10 mouse cellular contexts compared by ENCODE assay signal in genomic region chr5:116288849-116289570, GRCm38 (mm10). TPM values are rescaled to one million over a fixed set of nuclear protein-coding genes. Genes with fewer than 3 reads are reported as not detected.
A peak's percentile ranks its signal among the peaks of the same experiment; 100 is the strongest.
DNase-seq lines count a peak whose midpoint lies in the region; ATAC-seq and TF ChIP-seq lines count a peak whose summit lies in the region.
"Had no signal": no experiment of that assay in that cellular context is flagged by ENCODE, and none has a peak within 500 bp of the region (broad histone marks: within the 10 kb centered on the region; RNA-seq: fewer than 3 reads in every experiment).

TSS of gene Ccdc60 (minus strand) at chr5:116288985.

- 0 out of 2 replicates have a peak, but pooled peaks cover 3% of the 10 kb centered on the region for H3K9me3 ChIP-seq in heart, embryonic 13.5 days
- no peaks in the 10 kb centered on the region for H3K9me3 ChIP-seq in forebrain, embryonic 13.5 days (replicated peaks)
- H3K9me3 ChIP-seq in kidney, embryonic 16.5 days (ENCODE audit: low read length) = no peaks in the 10 kb centered on the region

- H3K4me1 ChIP-seq in heart, embryonic 13.5 days = peaks cover 27% of the 10 kb centered on the region
- H3K4me1 ChIP-seq in forebrain, embryonic 13.5 days = peaks cover 26% of the 10 kb centered on the region
- peaks cover 18% of the 10 kb centered on the region; the same call in 1 of the 2 replicates for H3K4me1 ChIP-seq in kidney, embryonic 16.5 days (ENCODE audit: insufficient read depth, low read length)
- H3K4me1 ChIP-seq in testis, adult 2 months (ENCODE audit: control insufficient read depth, insufficient read depth, low read length) = peaks cover 36% of the 10 kb centered on the region

- no peaks in the 10 kb centered on the region for H3K36me3 ChIP-seq in heart, embryonic 13.5 days
- H3K36me3 ChIP-seq in forebrain, embryonic 13.5 days (ENCODE audit: poor library complexity, severe bottlenecking) = no peaks in the 10 kb centered on the region
- H3K36me3 ChIP-seq in kidney, embryonic 16.5 days (ENCODE audit: insufficient read depth, low read length) = no peaks in the 10 kb centered on the region
- H3K36me3 ChIP-seq in testis, adult 2 months (ENCODE audit: control insufficient read depth, insufficient read depth, low read length) = no peaks in the 10 kb centered on the region
- H3K36me3 ChIP-seq: G1E had no signal

- no peak for DNase-seq in heart, adult 18-20 months
- peak; percentile 26 for DNase-seq in lung, postnatal 36 days
- DNase-seq in spleen, adult 12 weeks (ENCODE audit: low spot score) = no peak
- DNase-seq in natural killer cell, adult 2 months (ENCODE audit: low spot score in 2 of 2) = no peak

- H3K4me2 ChIP-seq in heart, embryonic 13.5 days = peak within 1 kb of the TSS; percentile 70
- H3K4me2 ChIP-seq in forebrain, embryonic 13.5 days = peak within 1 kb of the TSS; percentile 43
- peak within 1 kb of the TSS; percentile 36 for H3K4me2 ChIP-seq in kidney, embryonic 16.5 days (replicated peaks; ENCODE audit: low read depth, low read length)

- peak within 1 kb of the TSS; percentile 37 for H3K4me3 ChIP-seq in heart, embryonic 13.5 days
- H3K4me3 ChIP-seq in forebrain, embryonic 13.5 days = peak within 1 kb of the TSS; percentile 4; the same call in 1 of the 2 replicates
- H3K4me3 ChIP-seq in kidney, embryonic 16.5 days (ENCODE audit: low read length) = peak within 1 kb of the TSS; percentile 15
- H3K4me3 ChIP-seq in testis, adult 2 months (ENCODE audit: control insufficient read depth, low read depth, low read length) = peak within 1 kb of the TSS; percentile 89
- H3K4me3 ChIP-seq: heart, adult 2 months had no signal

- 8% methylated on average over 28 of the region's 28 CpGs for WGBS in heart, embryonic 13.5 days
- 3% methylated on average over 28 of the region's 28 CpGs for WGBS in forebrain, embryonic 13.5 days
- 6% methylated on average over 28 of the region's 28 CpGs for WGBS in kidney, embryonic 16.5 days

- peak; percentile 63 for TF ChIP-seq POLR2A in testis, adult 2 months (IDR thresholded peaks at IDR 0.05; ENCODE audit: control insufficient read depth, low read depth, low read length)

- ATAC-seq in heart, embryonic 13.5 days (ENCODE audit: extremely low read depth, insufficient number of reproducible peaks, low FRiP score, low TSS enrichment) = no peak
- ATAC-seq in forebrain, embryonic 13.5 days = peak; percentile 62; the same call in 1 of the 2 replicates
- peak; percentile 84; the same call in 1 of the 2 replicates for ATAC-seq in kidney, embryonic 16.5 days (ENCODE audit: low FRiP score, low TSS enrichment)

- H3K9ac ChIP-seq in heart, embryonic 13.5 days = peak within 1 kb of the TSS; percentile 63
- no peak within 1 kb of the TSS for H3K9ac ChIP-seq in forebrain, embryonic 13.5 days
- H3K9ac ChIP-seq in kidney, embryonic 16.5 days (replicated peaks; ENCODE audit: low read length) = 0 out of 2 replicates have a peak within 1 kb of the TSS, but pooled peaks have one; percentile 8

- no peak for TF ChIP-seq CTCF in testis, adult 2 months (IDR thresholded peaks at IDR 0.05; ENCODE audit: control insufficient read depth, insufficient read depth, insufficient replicate concordance, low read depth, low read length)

- 0 out of 2 replicates have a peak within 1 kb of the TSS, but pooled peaks have one; percentile 7 for H3K27ac ChIP-seq in heart, embryonic 13.5 days (replicated peaks)
- no peak within 1 kb of the TSS for H3K27ac ChIP-seq in forebrain, embryonic 13.5 days
- H3K27ac ChIP-seq in kidney, embryonic 16.5 days (ENCODE audit: low read length) = no peak within 1 kb of the TSS
- peak within 1 kb of the TSS; percentile 78 for H3K27ac ChIP-seq in testis, adult 2 months (ENCODE audit: control insufficient read depth, insufficient read depth, low read depth, low read length)
- H3K27ac ChIP-seq: heart, adult 2 months had no signal

- H3K27me3 ChIP-seq in heart, embryonic 13.5 days (replicated peaks) = no peaks in the 10 kb centered on the region
- peaks cover 62% of the 10 kb centered on the region for H3K27me3 ChIP-seq in forebrain, embryonic 13.5 days
- no peaks in the 10 kb centered on the region for H3K27me3 ChIP-seq in kidney, embryonic 16.5 days (ENCODE audit: insufficient read depth, low read length)
- no peaks in the 10 kb centered on the region for H3K27me3 ChIP-seq in testis, adult 2 months (ENCODE audit: control insufficient read depth, insufficient read depth, low read length)

RNA-seq across cellular contexts. Expression of gene Ccdc60, which starts in this region (rescaled TPM):
- 0.37 and 0.59 TPM in 2 replicates for polyA plus RNA-seq in heart, embryonic 13.5 days (2015; fragmentation: Nextera tagmentation; extraction: Ambion mirVana)
- total RNA-seq in heart, adult 18-20 months (2021) = under 1 TPM in 1 of 2 experiments, not detected in 1; 0.08 TPM
- 0.58 and 1.3 TPM in 2 replicates for polyA plus RNA-seq in forebrain, embryonic 13.5 days (2015; fragmentation: Nextera tagmentation; extraction: Ambion mirVana)
- polyA plus RNA-seq in kidney, embryonic 16.5 days (2015; fragmentation: Nextera tagmentation; extraction: Ambion mirVana) = 0.55 and 0.81 TPM in 2 replicates
- 205 and 227 TPM in 2 replicates for polyA plus RNA-seq in testis, adult 2 months (2012; rRNA removed)
- total RNA-seq: G1E; heart, adult 2 months had no signal
- polyA plus RNA-seq: G1E had no signal

Comparison
In these comparisons a context has a peak if more than half of its experiments do, and no peak if none do; other contexts are left out.
1. RNA of gene Ccdc60 (polyA plus RNA-seq): 205 to 227 TPM in testis, adult 2 months; 0.55 to 0.81 TPM in kidney, embryonic 16.5 days, 0.37 to 0.59 TPM in heart, embryonic 13.5 days and 0.58 to 1.3 TPM in forebrain, embryonic 13.5 days; every median in the first group is over 10 times any median in the second.
2. Peak in ATAC-seq, H3K4me3 ChIP-seq, H3K9ac ChIP-seq and H3K4me2 ChIP-seq in kidney, embryonic 16.5 days; RNA of the gene not detected or under 1 TPM.
3. H3K27ac ChIP-seq: peak in heart, embryonic 13.5 days (single experiment) and testis, adult 2 months (single experiment); none in forebrain, embryonic 13.5 days (single experiment) and kidney, embryonic 16.5 days (single experiment).
4. H3K4me3 ChIP-seq: peak in every context shown above with its lines; median percentile 89 in testis, adult 2 months; 37 in heart, embryonic 13.5 days; 15 in kidney, embryonic 16.5 days; 4 in forebrain, embryonic 13.5 days.
5. Peak in every context shown above with its lines, with median percentiles within 50 percentile points of each other: H3K4me2 ChIP-seq.